12 mouse cellular contexts compared by ENCODE assay signal in the genomic region with DNA sequence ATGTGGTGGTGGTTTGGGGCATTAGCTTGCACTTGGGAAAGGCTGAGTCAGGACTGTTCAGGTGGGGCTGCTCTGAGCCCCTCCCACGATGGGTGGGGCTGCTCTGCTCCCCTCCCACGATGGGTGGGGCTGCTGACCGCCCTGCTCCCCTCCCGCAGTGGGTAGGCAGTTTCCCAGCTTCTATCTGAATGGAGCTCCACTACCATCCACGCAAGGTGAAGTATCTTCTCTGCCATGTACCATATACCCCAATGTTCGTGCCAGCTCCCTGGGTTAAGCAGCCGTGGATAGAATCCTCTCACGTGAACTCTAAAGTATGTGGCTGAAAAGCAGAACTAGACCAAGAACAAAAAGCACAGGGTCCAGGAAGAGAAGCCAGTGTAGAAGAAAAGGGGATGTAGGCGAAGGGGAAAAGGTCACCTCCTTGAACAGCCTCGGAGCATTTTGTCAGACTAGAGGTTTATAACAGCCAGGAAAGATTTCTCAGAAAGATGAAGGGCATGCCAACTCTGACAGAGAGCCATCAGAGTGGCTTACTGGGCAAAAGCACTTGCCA. TPM values are rescaled to one million over a fixed set of nuclear protein-coding genes. Genes with fewer than 3 reads are reported as not detected.
DNase-seq lines count a peak whose midpoint lies in the region; ATAC-seq and TF ChIP-seq lines count a peak whose summit lies in the region.
"Had no signal": no experiment of that assay in that cellular context is flagged by ENCODE, and none has a peak within 500 bp of the region (broad histone marks: within the 10 kb centered on the region; RNA-seq: fewer than 3 reads in every experiment).

No protein-coding gene starts in this region.

- H3K36me3 ChIP-seq in E14TG2a.4 (ENCODE audit: insufficient read depth, low read length): no peaks in the 10 kb centered on the region
- no peaks in the 10 kb centered on the region for H3K36me3 ChIP-seq in neural tube, embryonic 15.5 days
- H3K36me3 ChIP-seq: hindbrain, embryonic 12.5 days; midbrain, embryonic 13.5 days had no signal

- no peaks in the 10 kb centered on the region for H3K9me3 ChIP-seq in E14TG2a.4 (ENCODE audit: low read length)
- H3K9me3 ChIP-seq in neural tube, embryonic 15.5 days (replicated peaks): no peaks in the 10 kb centered on the region
- H3K9me3 ChIP-seq: hindbrain, embryonic 12.5 days; midbrain, embryonic 13.5 days had no signal

- H3K4me1 ChIP-seq in E14TG2a.4 (replicated peaks; ENCODE audit: low read depth, low read length): peaks cover 81% of the 10 kb centered on the region
- peaks cover 20% of the 10 kb centered on the region for H3K4me1 ChIP-seq in neural tube, embryonic 15.5 days

- peak; percentile 98 for ATAC-seq in erythroblast, adult 5-6 weeks (replicated peaks; ENCODE audit: low FRiP score, poor library complexity, severe bottlenecking)
- ATAC-seq in megakaryocyte-erythroid progenitor cell, adult 5-6 weeks (replicated peaks; ENCODE audit: low FRiP score, low TSS enrichment, poor library complexity, severe bottlenecking): peak; percentile 75
- ATAC-seq in neural tube, embryonic 15.5 days (ENCODE audit: low FRiP score): no peak
- ATAC-seq: midbrain, embryonic 13.5 days had no signal

- H3K9ac ChIP-seq in neural tube, embryonic 15.5 days (replicated peaks): no peak overlapping the region
- H3K9ac ChIP-seq: hindbrain, embryonic 12.5 days; midbrain, embryonic 13.5 days had no signal

- WGBS in neural tube, embryonic 15.5 days: 75% methylated on average over 10 of the region's 10 CpGs

- no peaks in the 10 kb centered on the region for H3K27me3 ChIP-seq in E14TG2a.4 (ENCODE audit: insufficient read depth, low read length)
- H3K27me3 ChIP-seq in neural tube, embryonic 15.5 days (replicated peaks): no peaks in the 10 kb centered on the region
- H3K27me3 ChIP-seq: hindbrain, embryonic 12.5 days had no signal

- peak; percentile 77 for DNase-seq in A20 (ENCODE audit: low read depth, low spot score)
- DNase-seq in lung, postnatal 4 days: no peak
- no peak for DNase-seq in left cerebral cortex, adult 8-10 months (ENCODE audit: low spot score in 2 of 2)
- DNase-seq: adrenal gland, adult 8-10 months; embryo, embryonic 11 days; retina, postnatal 1 day had no signal

- TF ChIP-seq CTCF in E14TG2a.4 (conservative IDR thresholded peaks at IDR 0.05; ENCODE audit: low read length): no peak

- H3K4me2 ChIP-seq in neural tube, embryonic 15.5 days: no peak overlapping the region
- H3K4me2 ChIP-seq: hindbrain, embryonic 12.5 days; midbrain, embryonic 13.5 days had no signal

- H3K4me3 ChIP-seq in E14TG2a.4 (replicated peaks; ENCODE audit: low read length): peak overlapping the region; percentile 78
- no peak overlapping the region for H3K4me3 ChIP-seq in neural tube, embryonic 15.5 days (replicated peaks)
- H3K4me3 ChIP-seq: hindbrain, embryonic 12.5 days; midbrain, embryonic 13.5 days had no signal

- H3K27ac ChIP-seq in neural tube, embryonic 15.5 days (replicated peaks): no peak overlapping the region
- H3K27ac ChIP-seq: hindbrain, embryonic 12.5 days; midbrain, embryonic 13.5 days had no signal

RNA-seq across cellular contexts. Expression of a gene that starts 54.0 kb away (rescaled TPM):
- total RNA-seq in erythroblast, adult 5-6 weeks (2015; ENCODE audit: low replicate concordance): 75.7 and 92.6 TPM in 2 replicates
- 169 and 180 TPM in 2 replicates for total RNA-seq in erythroblast, adult 5-6 weeks (2017; ENCODE audit: low replicate concordance)
- total RNA-seq in megakaryocyte-erythroid progenitor cell, adult 5-6 weeks (2014; fragmentation: Nextera tagmentation): 26.3 and 61.7 TPM in 2 replicates
- total RNA-seq in megakaryocyte-erythroid progenitor cell, adult 5-6 weeks (2017): 16.2 and 30.3 TPM in 2 replicates
- polyA plus RNA-seq in neural tube, embryonic 15.5 days (2015; fragmentation: Nextera tagmentation; extraction: Ambion mirVana): 0.82 and 2.4 TPM in 2 replicates
- 1 to 10 TPM; 2.5 to 4.4 (median 3.3) TPM for total RNA-seq in left cerebral cortex, adult 8-10 months (2022)
